Mouse (Mus musculus): Measurements from ENCODE around the gene Zfhx2.

- TF ChIP-seq CTCF (IDR thresholded peaks at IDR 0.05; ENCODE audit: low read depth) (peak; percentile 89), EP300 (optimal IDR thresholded peaks at IDR 0.05) (no peak)
These were observed 29.8 kb upstream of the Zfhx2 start for GRCm38 (mm10) chr14:55121947-55122346.
